Mouse (Mus musculus): ENCODE data around the gene Rab43.

Rab43 gene

DNA sequence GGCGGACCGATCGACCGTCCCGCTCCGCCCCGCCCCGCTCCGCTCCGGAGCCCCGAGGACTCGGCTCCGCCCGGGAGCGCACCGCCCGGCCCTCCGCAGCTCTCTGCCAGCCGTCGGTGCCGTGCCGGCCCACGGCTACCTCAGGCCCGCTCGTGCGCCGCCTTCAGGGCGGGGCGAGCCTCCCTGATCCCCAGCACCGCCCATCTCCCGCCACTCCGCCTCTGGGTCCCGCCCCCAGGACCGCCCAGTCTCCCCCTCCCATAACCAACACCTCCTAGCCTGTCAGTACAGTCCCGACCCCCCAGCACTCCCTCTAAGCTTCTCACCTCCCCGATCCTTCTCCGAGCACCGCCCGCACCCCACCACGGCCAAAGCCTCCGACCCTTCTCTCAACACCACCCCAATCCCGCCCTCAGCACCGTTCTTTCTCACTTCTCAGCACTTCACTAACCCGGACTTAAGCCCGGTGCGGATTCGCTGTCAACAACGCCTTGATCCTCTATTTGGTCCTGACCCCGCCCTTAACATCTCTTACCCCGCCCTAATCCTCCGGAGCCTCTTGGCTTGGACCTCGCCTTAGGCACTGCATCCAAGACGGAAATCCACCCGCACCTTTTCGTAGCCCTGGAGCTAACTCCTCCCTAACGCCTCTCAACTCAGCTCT, at the start of gene Rab43:
Gene Rab43 (minus strand): TSS at position 490 of the 664 bp plus-strand sequence.
- peak; percentile 92 for DNase-seq (ENCODE audit: low spot score)

GRCm38 (mm10) chr6:87857071-87857470, 45.1 kb upstream of the Rab43 start:
- no peak for DNase-seq (ENCODE audit: low spot score)

DNA sequence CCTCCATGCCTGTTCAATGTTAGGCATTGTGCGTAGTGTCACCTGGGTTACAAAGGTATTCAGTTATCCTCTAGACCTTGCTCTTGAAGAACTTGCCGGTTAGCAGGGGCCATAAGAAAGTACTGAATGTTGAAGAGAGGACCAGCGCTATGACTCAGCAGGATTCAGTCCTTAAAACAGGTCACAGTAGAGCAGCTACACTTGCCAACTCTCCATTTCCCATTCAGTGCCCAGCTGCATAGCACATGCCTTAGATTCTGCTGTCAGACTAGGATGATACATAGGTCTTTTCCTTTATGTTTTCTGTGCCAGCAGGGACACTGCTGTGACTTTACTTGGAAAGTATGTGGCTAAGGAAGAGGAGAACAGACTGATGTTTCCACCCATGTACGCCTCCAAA, 41.5 kb upstream of the Rab43 start:
- no peak for DNase-seq (ENCODE audit: low spot score)

DNA sequence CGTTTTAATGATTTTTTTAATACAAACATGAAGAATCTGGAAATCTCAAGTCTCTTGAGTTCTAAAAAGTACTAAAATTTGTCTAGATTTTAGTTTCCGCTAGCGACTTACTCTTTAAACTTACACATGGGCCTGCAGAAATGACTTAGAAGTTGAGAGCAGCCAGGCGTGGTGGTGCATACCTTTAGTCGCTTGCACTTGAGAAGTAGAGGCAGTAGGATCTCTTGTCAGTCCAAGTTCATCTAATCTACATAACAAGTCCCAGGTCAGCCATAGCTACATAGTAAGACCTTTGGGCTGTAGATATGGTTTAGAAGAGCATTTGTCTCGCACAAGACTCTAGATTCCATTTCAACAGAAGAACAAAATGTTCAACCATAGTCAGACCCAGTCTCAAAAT, 39.9 kb upstream of the Rab43 start:
- DNase-seq (ENCODE audit: low spot score), result no peak

GRCm38 (mm10) chr6:87850900-87851614, 39.1 kb upstream of the Rab43 start, which contains the start of gene Cnbp:
Gene Cnbp, minus strand, starts transcription at chr6:87851106.
- peak; percentile 98 for DNase-seq (ENCODE audit: low spot score)

- peak; percentile 83 for DNase-seq (ENCODE audit: low spot score)
Observed at GRCm38 (mm10) chr6:87850155-87850899, 38.4 kb upstream of the Rab43 start.

DNA sequence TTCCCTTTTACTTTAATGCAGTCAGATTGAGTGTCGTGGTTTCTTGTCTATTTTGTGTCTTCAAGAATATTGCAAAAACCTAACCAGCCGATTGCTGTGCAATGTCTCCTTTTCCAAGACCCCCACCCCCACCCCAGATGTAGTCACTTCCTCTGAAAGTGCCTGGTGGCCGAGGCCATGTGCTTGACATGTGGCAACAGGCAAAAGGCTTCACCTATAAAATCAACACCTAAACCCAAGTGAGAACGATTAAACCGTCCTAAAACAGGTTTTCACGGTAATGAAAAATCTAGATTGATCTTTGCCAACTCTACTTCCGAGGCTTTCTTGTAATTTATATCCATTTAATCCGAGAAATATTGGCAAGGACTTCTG, 37.8 kb upstream of the Rab43 start:
- DNase-seq (ENCODE audit: low spot score), result no peak

GRCm38 (mm10) chr6:87846813-87847212, 34.8 kb upstream of the Rab43 start:
- no peak for DNase-seq (ENCODE audit: low spot score)

- DNase-seq (ENCODE audit: low spot score), result no peak
Observed at GRCm38 (mm10) chr6:87845031-87845695, 33.2 kb upstream of the Rab43 start.

- DNase-seq (ENCODE audit: low spot score), result no peak
Observed at GRCm38 (mm10) chr6:87842254-87842653, 30.3 kb upstream of the Rab43 start.

GRCm38 (mm10) chr6:87841635-87842034, 29.7 kb upstream of the Rab43 start:
- DNase-seq (ENCODE audit: low spot score), result no peak

GRCm38 (mm10) chr6:87839797-87840341, 27.9 kb upstream of the Rab43 start:
- no peak for DNase-seq (ENCODE audit: low spot score)

DNA sequence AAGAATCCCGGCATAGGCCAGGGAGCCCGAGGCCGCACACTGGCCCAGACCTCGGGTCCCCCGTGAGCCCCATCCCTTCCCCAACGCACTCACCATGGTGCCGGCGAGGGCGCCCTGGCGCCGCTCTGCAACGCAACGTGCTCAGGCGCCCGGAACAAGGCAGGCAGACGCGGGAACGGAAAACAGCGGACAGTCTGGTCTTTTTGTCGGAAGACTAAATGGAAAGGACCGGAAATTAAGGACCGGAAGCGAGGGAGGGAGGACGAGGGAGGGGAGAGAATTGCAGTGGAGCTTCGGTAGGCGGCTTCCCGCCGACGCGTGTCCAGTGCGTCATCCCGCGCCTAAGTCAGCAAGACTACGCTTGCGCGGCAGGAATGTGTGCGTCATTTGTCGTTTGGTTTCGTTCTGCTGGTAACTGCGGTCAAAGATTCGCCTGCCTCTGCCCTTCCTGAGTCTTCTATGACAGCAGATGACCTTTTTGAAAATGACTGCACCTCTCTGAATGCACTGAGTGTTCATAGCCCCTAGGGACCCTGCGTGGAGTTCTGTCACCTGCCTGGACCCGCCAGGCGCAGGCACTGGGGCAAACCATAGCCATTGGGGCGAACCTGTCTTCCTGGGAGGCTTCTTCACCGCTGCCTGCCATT, 26.7 kb upstream of the Rab43 start, which contains the start of gene Isy1:
Gene Isy1 (minus strand): TSS at position 248 of the 647 bp plus-strand sequence.
- DNase-seq (ENCODE audit: low spot score), result peak; percentile 93

DNA sequence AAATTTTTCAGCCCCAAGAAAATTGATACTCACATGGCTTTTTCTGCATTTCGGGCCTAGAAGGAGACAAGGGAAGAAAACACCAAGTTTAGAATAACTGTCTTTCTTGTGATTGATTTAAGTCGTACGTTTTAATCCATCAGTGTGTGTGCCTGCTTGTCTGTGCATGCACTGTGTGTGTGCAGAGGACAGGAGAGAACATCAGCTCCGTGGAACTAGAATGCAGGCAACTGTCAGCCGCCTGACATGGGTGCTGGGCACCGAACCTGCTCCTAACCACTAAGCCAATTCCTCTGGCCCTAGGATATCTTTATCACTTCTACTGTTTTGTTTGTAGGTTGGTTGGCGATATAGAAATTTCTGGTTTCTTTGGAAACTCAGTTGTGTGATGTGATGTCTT, 23.7 kb upstream of the Rab43 start, which contains the start of gene Gm45140:
Gene Gm45140 (minus strand): TSS at position 101 of the 400 bp plus-strand sequence.
- DNase-seq (ENCODE audit: low spot score), result no peak

DNA sequence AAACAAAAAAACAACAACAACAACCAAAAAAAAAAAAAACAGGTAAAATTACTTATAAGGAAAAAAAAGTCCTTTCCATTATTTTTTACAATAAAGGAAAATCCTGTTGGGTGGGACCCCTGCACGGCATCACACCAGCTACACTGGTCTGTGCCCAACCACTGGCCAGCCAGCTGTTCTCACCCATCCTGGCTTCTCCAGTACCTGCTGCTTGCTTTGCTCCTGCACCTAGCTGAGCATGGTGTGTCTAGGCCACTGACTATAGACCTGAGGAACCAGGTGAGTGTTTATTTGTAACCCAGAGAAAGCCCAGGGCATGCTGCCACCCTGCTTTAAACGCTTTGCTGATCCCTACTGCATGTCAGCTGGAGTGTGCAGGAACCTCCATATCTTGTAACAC, 8.4 kb upstream of the Rab43 start:
- no peak for DNase-seq (ENCODE audit: low spot score)

- DNase-seq (ENCODE audit: low spot score), result no peak
Observed at GRCm38 (mm10) chr6:87814486-87814885, 2.5 kb upstream of the Rab43 start.

DNA sequence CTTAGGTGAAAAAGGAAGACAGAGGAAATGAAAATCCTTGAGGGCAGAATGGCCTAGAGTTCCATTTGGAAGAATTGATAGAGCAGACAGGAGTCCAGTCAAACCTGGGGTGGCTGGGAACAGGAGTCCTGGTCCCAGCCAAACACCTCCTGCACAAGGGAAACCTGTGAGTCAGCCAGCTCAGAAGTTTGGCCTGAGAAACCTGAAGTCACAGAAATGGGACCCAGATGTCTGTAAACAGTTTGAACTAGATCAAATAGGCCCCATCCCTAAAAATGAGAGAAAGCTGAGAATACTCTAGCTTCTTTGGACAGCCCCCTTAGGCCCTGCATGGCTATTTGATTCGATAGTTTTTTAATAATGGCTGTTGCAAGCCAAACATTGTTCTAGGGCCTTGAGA, 692 bp upstream of the Rab43 start:
- DNase-seq (ENCODE audit: low spot score), result no peak

DNA sequence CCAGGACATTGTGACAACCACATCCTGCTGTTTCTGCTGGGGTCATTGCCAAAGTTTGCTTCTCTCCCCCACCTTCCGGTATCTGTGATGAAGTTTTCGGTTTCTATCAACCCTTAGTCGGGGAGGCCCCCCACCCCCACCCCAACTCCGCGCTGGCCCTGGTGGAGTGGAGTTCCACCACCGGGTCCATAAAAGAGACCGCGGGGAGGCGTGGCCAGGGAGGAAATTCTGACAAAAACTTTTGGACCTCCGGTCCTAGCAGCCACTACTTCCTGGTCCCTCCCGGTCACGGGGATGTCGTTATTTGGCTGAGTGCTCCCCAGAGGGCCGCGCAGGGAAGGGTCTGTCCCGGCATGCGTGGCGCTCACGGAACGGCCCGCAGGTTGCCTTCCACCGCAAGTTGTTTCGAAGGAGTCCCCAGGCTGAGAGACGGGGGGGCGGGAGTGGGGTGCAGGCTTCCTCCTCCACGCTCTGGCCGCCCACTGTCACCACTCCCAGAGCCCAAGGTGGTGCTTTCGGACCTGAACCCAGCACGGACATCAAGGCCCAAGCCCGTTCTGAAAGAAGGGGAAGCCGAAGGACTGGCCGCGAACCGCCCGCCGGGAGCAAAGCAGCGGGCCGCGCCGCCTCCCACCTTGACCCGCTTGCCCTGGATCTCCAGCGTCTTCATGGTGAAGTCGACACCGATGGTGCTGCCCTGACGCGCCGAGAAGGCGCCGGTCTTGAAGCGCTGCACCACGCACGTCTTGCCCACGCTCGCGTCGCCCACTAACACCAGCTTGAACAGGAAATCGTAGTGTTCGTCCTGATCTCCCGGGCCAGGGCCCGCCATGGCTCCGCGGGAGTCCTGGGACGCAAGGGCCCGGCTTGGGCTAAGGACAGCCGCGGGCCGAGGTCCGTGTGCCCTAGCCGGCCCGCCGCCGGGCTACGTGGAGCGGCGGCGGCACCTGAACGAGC, 973 bp downstream of the Rab43 start:
- peak; percentile 71 for DNase-seq (ENCODE audit: low spot score)

DNA sequence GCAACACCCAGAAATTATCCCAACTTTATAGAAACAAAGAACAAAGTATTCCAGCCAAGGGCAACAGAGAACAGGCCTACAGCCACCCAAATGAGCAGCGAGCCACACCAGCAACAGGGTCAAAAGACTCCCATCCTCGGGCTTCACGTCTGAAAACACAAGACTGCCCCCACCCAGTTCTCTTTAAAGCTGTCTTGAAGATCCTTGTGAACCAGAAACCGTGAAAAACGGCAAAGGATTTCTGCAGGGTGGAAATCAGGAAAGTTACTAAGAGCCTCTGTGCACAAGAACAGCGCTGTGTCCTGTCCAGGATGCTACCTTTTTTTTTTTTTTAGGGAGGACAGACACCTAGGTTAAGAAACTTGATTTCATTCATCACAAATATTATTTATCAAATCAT, 1.7 kb downstream of the Rab43 start:
- no peak for DNase-seq (ENCODE audit: low spot score)

- no peak for DNase-seq (ENCODE audit: low spot score)
Observed at GRCm38 (mm10) chr6:87809651-87810161, 2.3 kb downstream of the Rab43 start.

Measured in testis, postnatal 14 days (tissue).